In the genomic region with DNA sequence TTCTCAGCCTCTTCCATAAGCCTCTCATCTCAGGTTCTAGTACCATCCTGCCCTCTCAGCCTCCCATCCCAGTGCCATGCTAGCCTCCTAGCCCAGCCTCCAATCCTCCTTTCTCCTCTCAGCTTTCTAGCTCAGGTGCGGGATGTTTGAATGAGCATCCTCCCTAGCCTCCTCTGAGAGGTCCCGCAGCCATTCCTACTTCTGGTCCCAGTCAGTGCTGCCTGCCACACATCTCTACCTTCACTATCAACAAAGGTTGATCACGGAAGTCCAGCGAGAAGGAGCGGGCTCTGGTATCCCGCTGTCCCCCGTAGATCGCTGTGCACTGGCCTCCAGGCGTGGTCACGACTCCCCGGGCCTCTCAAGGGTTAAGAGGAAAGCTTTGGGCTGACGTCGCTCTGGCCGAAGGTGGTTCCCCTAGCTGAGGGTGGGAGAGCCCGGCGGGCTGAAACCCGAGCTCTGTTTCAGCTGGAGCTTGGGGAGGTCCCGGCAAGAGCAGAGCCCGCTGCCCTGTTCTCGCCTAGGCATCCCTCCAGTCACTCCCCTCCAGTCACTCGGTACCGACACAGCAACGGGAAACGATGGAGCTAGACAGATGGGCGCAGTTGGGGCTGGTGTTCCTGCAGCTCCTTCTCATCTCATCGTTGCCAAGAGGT, we compare ENCODE assay signal across 8 mouse cellular contexts. TPM values are rescaled to one million over a fixed set of nuclear protein-coding genes. Genes with fewer than 3 reads are reported as not detected.
A peak's percentile ranks its signal among the peaks of the same experiment; 100 is the strongest.
DNase-seq lines count a peak whose midpoint lies in the region; ATAC-seq lines count a peak whose summit lies in the region.

Pamr1 (plus strand) TSS at position 402 of the 656 bp plus-strand sequence.

- WGBS in embryonic facial prominence, embryonic 10.5 days: 1% methylated on average over 26 of the region's 26 CpGs
- 2% methylated on average over 26 of the region's 26 CpGs for WGBS in heart, embryonic 14.5 days
- 3% methylated on average over 26 of the region's 26 CpGs for WGBS in lung, embryonic 16.5 days

- no peak for ATAC-seq in heart, embryonic 14.5 days (ENCODE audit: insufficient number of reproducible peaks, insufficient read depth, low FRiP score, low read depth)
- peak; percentile 86 for ATAC-seq in lung, embryonic 16.5 days (ENCODE audit: low read depth)

- H3K4me2 ChIP-seq in heart, embryonic 14.5 days (ENCODE audit: low read length): peak within 1 kb of the TSS; percentile 65
- H3K4me2 ChIP-seq in lung, embryonic 16.5 days (ENCODE audit: low read depth, low read length): peak within 1 kb of the TSS; percentile 65

- H3K4me1 ChIP-seq in embryonic facial prominence, embryonic 10.5 days: peaks cover 36% of the 10 kb centered on the region
- peaks cover 6 to 12% of the 10 kb centered on the region in 2 experiments for H3K4me1 ChIP-seq in heart, embryonic 14.5 days (ENCODE audit: control insufficient read depth in 2 of 2, insufficient read depth in 2 of 2, low read length in 2 of 2)
- H3K4me1 ChIP-seq in lung, embryonic 16.5 days (replicated peaks; ENCODE audit: control insufficient read depth, insufficient read depth, low read length): peaks cover 22% of the 10 kb centered on the region

- H3K9me3 ChIP-seq in embryonic facial prominence, embryonic 10.5 days: no peaks in the 10 kb centered on the region
- 0 out of 2 replicates have a peak, but pooled peaks cover 2% of the 10 kb centered on the region for H3K9me3 ChIP-seq in heart, embryonic 14.5 days (ENCODE audit: control insufficient read depth, low read length)
- H3K9me3 ChIP-seq in lung, embryonic 16.5 days (ENCODE audit: control insufficient read depth, low read length): no peaks in the 10 kb centered on the region

- DNase-seq in layer of hippocampus, postnatal 10 days (ENCODE audit: low spot score in 2 of 2): peak; percentile 25 to 30
- DNase-seq in layer of hippocampus, adult 18-20 months (ENCODE audit: low spot score in 2 of 2): no peak
- peak; percentile 82 for DNase-seq in embryonic facial prominence, embryonic 10.5 days (ENCODE audit: low spot score)
- DNase-seq in kidney, postnatal 25 days: peak; percentile 16 to 55
- DNase-seq in right cerebral cortex, postnatal 25 days: peak; percentile 36
- no peak for DNase-seq in natural killer cell, adult 2 months (ENCODE audit: low spot score in 2 of 2)

- peak within 1 kb of the TSS; percentile 51; the same call in 1 of the 2 replicates for H3K27ac ChIP-seq in embryonic facial prominence, embryonic 10.5 days (replicated peaks)
- H3K27ac ChIP-seq in heart, embryonic 14.5 days (replicated peaks in 1 of 2; ENCODE audit: control insufficient read depth in 1 of 2, insufficient read depth in 1 of 2, low read depth in 2 of 2, low read length in 2 of 2): no peak within 1 kb of the TSS
- no peak within 1 kb of the TSS for H3K27ac ChIP-seq in lung, embryonic 16.5 days (ENCODE audit: low read length)

- 0 out of 2 replicates have a peak within 1 kb of the TSS, but pooled peaks have one; percentile 31 for H3K9ac ChIP-seq in heart, embryonic 14.5 days (ENCODE audit: low read length)
- peak within 1 kb of the TSS; percentile 46 for H3K9ac ChIP-seq in lung, embryonic 16.5 days (ENCODE audit: low read length)

- H3K4me3 ChIP-seq in embryonic facial prominence, embryonic 10.5 days: peak within 1 kb of the TSS; percentile 56
- H3K4me3 ChIP-seq in heart, embryonic 14.5 days (ENCODE audit: control insufficient read depth in 1 of 2, insufficient read depth in 1 of 2, low read depth in 1 of 2, low read length in 2 of 2): peak within 1 kb of the TSS; percentile 31 to 36
- H3K4me3 ChIP-seq in lung, embryonic 16.5 days (ENCODE audit: low read length): peak within 1 kb of the TSS; percentile 44

- peaks cover 32% of the 10 kb centered on the region for H3K27me3 ChIP-seq in embryonic facial prominence, embryonic 10.5 days (replicated peaks; ENCODE audit: low read depth, poor library complexity, severe bottlenecking)
- peaks cover 21% of the 10 kb centered on the region for H3K27me3 ChIP-seq in heart, embryonic 14.5 days (ENCODE audit: control insufficient read depth, insufficient read depth, low read length)
- no peaks in the 10 kb centered on the region for H3K27me3 ChIP-seq in lung, embryonic 16.5 days (ENCODE audit: control insufficient read depth, insufficient read depth, low read depth, low read length)

- no peaks in the 10 kb centered on the region for H3K36me3 ChIP-seq in embryonic facial prominence, embryonic 10.5 days (replicated peaks)
- no peaks in the 10 kb centered on the region for H3K36me3 ChIP-seq in heart, embryonic 14.5 days (ENCODE audit: control insufficient read depth, insufficient read depth, low read length)
- no peaks in the 10 kb centered on the region for H3K36me3 ChIP-seq in lung, embryonic 16.5 days (ENCODE audit: control insufficient read depth, insufficient read depth, low read length)

RNA-seq across cellular contexts. Expression of gene Pamr1, which starts in this region (rescaled TPM):
- 10 to 100 TPM; 11.1 to 13.3 TPM for total RNA-seq in layer of hippocampus, postnatal 10 days (2021)
- total RNA-seq in layer of hippocampus, adult 18-20 months (2021): 1 to 10 TPM; 7.0 to 8.5 TPM
- 0.44 and 0.64 TPM in 2 replicates for polyA plus RNA-seq in embryonic facial prominence, embryonic 10.5 days (2016; fragmentation: Nextera tagmentation; extraction: Ambion mirVana)
- 1.1 and 1.5 TPM in 2 replicates for polyA plus RNA-seq in heart, embryonic 14.5 days (2014; fragmentation: Nextera tagmentation; extraction: Ambion mirVana)
- polyA plus RNA-seq in lung, embryonic 16.5 days (2015; fragmentation: Nextera tagmentation; extraction: Ambion mirVana): 18.9 and 19.5 TPM in 2 replicates

Comparison
In these comparisons a context has a peak if more than half of its experiments do, and no peak if none do; other contexts are left out.
1. DNase-seq: peak in layer of hippocampus, postnatal 10 days (2 of 2), kidney, postnatal 25 days (2 of 2) and right cerebral cortex, postnatal 25 days (single experiment); none in layer of hippocampus, adult 18-20 months (0 of 2) and natural killer cell, adult 2 months (0 of 2).
2. Peak in DNase-seq, H3K4me3 ChIP-seq and H3K27ac ChIP-seq in embryonic facial prominence, embryonic 10.5 days; RNA of the gene not detected or under 1 TPM.
3. Peak in every context shown above with its lines, with median percentiles within 50 percentile points of each other: H3K4me3 ChIP-seq.